Mouse (Mus musculus) layer of hippocampus, postnatal 25 days (tissue): ENCODE results near the gene Zfp706. TPM values are rescaled to one million over a fixed set of nuclear protein-coding genes. Genes with fewer than 3 reads are reported as not detected.

ENCODE experiments used
- DNase-seq, 2 experiments: peaks; one replicate each; pipeline ENCODE4 v3.0.0; 2022; ENCODE audit warnings: mixed read lengths in 2 of 2, low spot score in 1 of 2; ENCODE audit errors: extremely low spot score in 1 of 2
- total RNA-seq, 2 experiments: library from RNA; stranded (reverse); gene quantifications; 2 replicates each; pipeline ENCODE4 v1.2.3; 2021

Zfp706 gene
- total RNA-seq, 2 experiments from 2014 or later = 290 to 309 TPM

GRCm38 (mm10) chr15:36948866-36949546 lies 58.6 kb downstream of the Zfp706 start:
- DNase-seq = no peak
